Mouse (Mus musculus): Measurements from ENCODE around the gene Hagh. TPM values are rescaled to one million over a fixed set of nuclear protein-coding genes. Genes with fewer than 3 reads are reported as not detected.

Hagh gene
- polyA plus RNA-seq, 1 experiment from 2014 or later, result 31.2 TPM

GRCm38 (mm10) chr17:24851381-24852125, 11.6 kb downstream of the Hagh start:
- H3K27me3 ChIP-seq, result peaks cover 12% of the 10 kb centered on the region
- H3K36me3 ChIP-seq, result peaks cover 14% of the 10 kb centered on the region
- peak overlapping the region; percentile 94 for H3K4me2 ChIP-seq (replicated peaks)
- H3K4me3 ChIP-seq, result peak overlapping the region; percentile 78
- H3K27ac ChIP-seq (replicated peaks), result no peak overlapping the region
- ATAC-seq (ENCODE audit: low FRiP score, low read depth), result no peak
- H3K9me3 ChIP-seq, result no peaks in the 10 kb centered on the region
- peaks cover 21% of the 10 kb centered on the region for H3K4me1 ChIP-seq
- WGBS, result 78% methylated on average over 10 of the region's 10 CpGs
- H3K9ac ChIP-seq (replicated peaks), result peak overlapping the region; percentile 75

- H3K4me1 ChIP-seq, result peaks cover 6% of the 10 kb centered on the region
- 86% methylated on average over 3 of the region's 3 CpGs for whole genome bisulfite sequencing
- H3K27ac ChIP-seq (replicated peaks), result no peak overlapping the region
- no peak overlapping the region for H3K4me3 ChIP-seq
- H3K9me3 ChIP-seq, result no peaks in the 10 kb centered on the region
- no peak for ATAC-seq (ENCODE audit: low FRiP score, low read depth)
- H3K36me3 ChIP-seq, result peaks cover 27% of the 10 kb centered on the region
- no peak overlapping the region for H3K9ac ChIP-seq (replicated peaks)
- H3K4me2 ChIP-seq (replicated peaks), result no peak overlapping the region
- peaks cover 9% of the 10 kb centered on the region for H3K27me3 ChIP-seq
Measured at GRCm38 (mm10) chr17:24855838-24856464, 16.0 kb downstream of the Hagh start.

GRCm38 (mm10) chr17:24856589-24856988, 16.6 kb downstream of the Hagh start:
- Histone ChIP-seq H3K4me2 (replicated peaks) (no peak overlapping the region), H3K4me1 (no peaks in the 10 kb centered on the region), H3K9ac (replicated peaks) (no peak overlapping the region), H3K27me3 (peaks cover 3% of the 10 kb centered on the region), H3K36me3 (peaks cover 33% of the 10 kb centered on the region), H3K9me3 (no peaks in the 10 kb centered on the region), H3K4me3 (no peak overlapping the region), H3K27ac (replicated peaks) (no peak overlapping the region)
- ATAC-seq (ENCODE audit: low FRiP score, low read depth), result no peak
- WGBS, result 91% methylated on average over 13 of the region's 13 CpGs

- Histone ChIP-seq H3K4me3 (no peak overlapping the region), H3K4me2 (replicated peaks) (no peak overlapping the region), H3K36me3 (peaks cover 44% of the 10 kb centered on the region), H3K9ac (replicated peaks) (no peak overlapping the region), H3K27me3 (no peaks in the 10 kb centered on the region), H3K4me1 (no peaks in the 10 kb centered on the region), H3K27ac (replicated peaks) (no peak overlapping the region), H3K9me3 (no peaks in the 10 kb centered on the region)
- ATAC-seq (ENCODE audit: low FRiP score, low read depth), result no peak
- WGBS, result 83% methylated on average over 8 of the region's 8 CpGs
Measured at GRCm38 (mm10) chr17:24857831-24858470, 18.0 kb downstream of the Hagh start.

GRCm38 (mm10) chr17:24858967-24859366, 19.0 kb downstream of the Hagh start:
- H3K9ac ChIP-seq (replicated peaks), result no peak overlapping the region
- no peaks in the 10 kb centered on the region for H3K9me3 ChIP-seq
- H3K27ac ChIP-seq (replicated peaks), result no peak overlapping the region
- no peak overlapping the region for H3K4me2 ChIP-seq (replicated peaks)
- ATAC-seq (ENCODE audit: low FRiP score, low read depth), result no peak
- no peak overlapping the region for H3K4me3 ChIP-seq
- peaks cover 42% of the 10 kb centered on the region for H3K36me3 ChIP-seq
- 89% methylated on average over 6 of the region's 6 CpGs for WGBS
- no peaks in the 10 kb centered on the region for H3K27me3 ChIP-seq
- no peaks in the 10 kb centered on the region for H3K4me1 ChIP-seq

GRCm38 (mm10) chr17:24860076-24860475, 20.1 kb downstream of the Hagh start:
- no peak overlapping the region for H3K27ac ChIP-seq (replicated peaks)
- H3K4me1 ChIP-seq, result no peaks in the 10 kb centered on the region
- peaks cover 42% of the 10 kb centered on the region for H3K36me3 ChIP-seq
- H3K27me3 ChIP-seq, result no peaks in the 10 kb centered on the region
- H3K9me3 ChIP-seq, result no peaks in the 10 kb centered on the region
- no peak overlapping the region for H3K4me2 ChIP-seq (replicated peaks)
- H3K4me3 ChIP-seq, result no peak overlapping the region
- 90% methylated on average over 8 of the region's 8 CpGs for WGBS
- ATAC-seq (ENCODE audit: low FRiP score, low read depth), result no peak
- H3K9ac ChIP-seq (replicated peaks), result no peak overlapping the region

- Histone ChIP-seq H3K9me3 (no peaks in the 10 kb centered on the region), H3K9ac (replicated peaks) (no peak overlapping the region), H3K27ac (replicated peaks) (no peak overlapping the region), H3K36me3 (peaks cover 35% of the 10 kb centered on the region), H3K4me2 (replicated peaks) (no peak overlapping the region), H3K4me1 (no peaks in the 10 kb centered on the region), H3K4me3 (no peak overlapping the region), H3K27me3 (no peaks in the 10 kb centered on the region)
- WGBS, result 94% methylated on average over 3 of the region's 3 CpGs
- no peak for ATAC-seq (ENCODE audit: low FRiP score, low read depth)
Measured at GRCm38 (mm10) chr17:24861785-24862184, 21.8 kb downstream of the Hagh start.

- Histone ChIP-seq H3K4me2 (replicated peaks) (no peak within 1 kb of the TSS), H3K4me1 (no peaks in the 10 kb centered on the region), H3K27ac (replicated peaks) (no peak within 1 kb of the TSS), H3K9ac (replicated peaks) (no peak within 1 kb of the TSS), H3K36me3 (peaks cover 24% of the 10 kb centered on the region), H3K9me3 (no peaks in the 10 kb centered on the region), H3K27me3 (no peaks in the 10 kb centered on the region), H3K4me3 (no peak within 1 kb of the TSS)
- WGBS, result 90% methylated on average over 8 of the region's 8 CpGs
- no peak for ATAC-seq (ENCODE audit: low FRiP score, low read depth)
Measured at GRCm38 (mm10) chr17:24865776-24866175, 25.8 kb downstream of the Hagh start, which contains the start of gene Igfals. TSS of gene Igfals (plus strand) at chr17:24865997.

GRCm38 (mm10) chr17:24867914-24868313, 28.0 kb downstream of the Hagh start:
- no peaks in the 10 kb centered on the region for H3K4me1 ChIP-seq
- no peaks in the 10 kb centered on the region for H3K9me3 ChIP-seq
- H3K4me2 ChIP-seq (replicated peaks), result no peak overlapping the region
- H3K36me3 ChIP-seq, result 0 out of 2 replicates have a peak, but pooled peaks cover 5% of the 10 kb centered on the region
- no peaks in the 10 kb centered on the region for H3K27me3 ChIP-seq
- no peak overlapping the region for H3K9ac ChIP-seq (replicated peaks)
- no peak overlapping the region for H3K27ac ChIP-seq (replicated peaks)
- ATAC-seq (ENCODE audit: low FRiP score, low read depth), result no peak
- 94% methylated on average over 10 of the region's 10 CpGs for WGBS
- H3K4me3 ChIP-seq, result no peak overlapping the region

- no peak overlapping the region for H3K27ac ChIP-seq (replicated peaks)
- 48% methylated on average over 4 of the region's 4 CpGs for WGBS
- H3K4me3 ChIP-seq, result no peak overlapping the region
- no peak overlapping the region for H3K4me2 ChIP-seq (replicated peaks)
- no peaks in the 10 kb centered on the region for H3K36me3 ChIP-seq
- H3K27me3 ChIP-seq, result no peaks in the 10 kb centered on the region; the same call in 1 of the 2 replicates
- no peak overlapping the region for H3K9ac ChIP-seq (replicated peaks)
- H3K4me1 ChIP-seq, result no peaks in the 10 kb centered on the region
- ATAC-seq (ENCODE audit: low FRiP score, low read depth), result no peak
- H3K9me3 ChIP-seq, result no peaks in the 10 kb centered on the region
Measured at GRCm38 (mm10) chr17:24873695-24874404, 33.9 kb downstream of the Hagh start.

GRCm38 (mm10) chr17:24874405-24874745, 34.4 kb downstream of the Hagh start:
- Histone ChIP-seq H3K4me2 (replicated peaks) (no peak overlapping the region), H3K27ac (replicated peaks) (no peak overlapping the region), H3K27me3 (no peaks in the 10 kb centered on the region; the same call in 1 of the 2 replicates), H3K9me3 (no peaks in the 10 kb centered on the region), H3K4me3 (no peak overlapping the region), H3K36me3 (no peaks in the 10 kb centered on the region), H3K4me1 (no peaks in the 10 kb centered on the region), H3K9ac (replicated peaks) (no peak overlapping the region)
- 39% methylated on average over 1 of the region's 1 CpGs for WGBS
- no peak for ATAC-seq (ENCODE audit: low FRiP score, low read depth)

- ATAC-seq (ENCODE audit: low FRiP score, low read depth), result no peak
- Histone ChIP-seq H3K36me3 (no peaks in the 10 kb centered on the region), H3K4me3 (no peak overlapping the region), H3K4me2 (replicated peaks) (no peak overlapping the region), H3K27me3 (no peaks in the 10 kb centered on the region; the same call in 1 of the 2 replicates), H3K9me3 (no peaks in the 10 kb centered on the region), H3K9ac (replicated peaks) (no peak overlapping the region), H3K27ac (replicated peaks) (no peak overlapping the region), H3K4me1 (no peaks in the 10 kb centered on the region)
- WGBS, result 74% methylated on average over 8 of the region's 8 CpGs
Measured at GRCm38 (mm10) chr17:24874989-24875388, 35.0 kb downstream of the Hagh start.

All from midbrain, embryonic 12.5 days (tissue).